Mouse (Mus musculus): ENCODE data around the gene Spns2. TPM values are rescaled to one million over a fixed set of nuclear protein-coding genes. Genes with fewer than 3 reads are reported as not detected.
A peak's percentile ranks its signal among the peaks of the same experiment; 100 is the strongest.

Gene Spns2
- polyA plus RNA-seq (2014; fragmentation: Nextera tagmentation; extraction: Ambion mirVana): 2.0 and 2.4 TPM in 2 replicates

GRCm38 (mm10) chr11:72489881-72490301 lies at the start of gene Spns2:
Gene Spns2 (minus strand): TSS chr11:72489904.
- H3K4me3 ChIP-seq (ENCODE audit: low read length): peak within 1 kb of the TSS; percentile 55
- peaks cover 23% of the 10 kb centered on the region for H3K27me3 ChIP-seq (ENCODE audit: control insufficient read depth, insufficient read depth, low read length)
- no peaks in the 10 kb centered on the region for H3K9me3 ChIP-seq (ENCODE audit: control insufficient read depth, low read length)
- no peaks in the 10 kb centered on the region for H3K36me3 ChIP-seq (ENCODE audit: control insufficient read depth, insufficient read depth, low read length)
- peak; percentile 95 for ATAC-seq (ENCODE audit: low FRiP score, low TSS enrichment)
- no peak within 1 kb of the TSS for H3K27ac ChIP-seq (ENCODE audit: low read depth, low read length)
- peaks cover 10% of the 10 kb centered on the region for H3K4me1 ChIP-seq (ENCODE audit: control insufficient read depth, insufficient read depth, low read length)
- peak within 1 kb of the TSS; percentile 52 for H3K9ac ChIP-seq (ENCODE audit: low read depth, low read length)
- H3K4me2 ChIP-seq (replicated peaks; ENCODE audit: low read depth, low read length): peak within 1 kb of the TSS; percentile 99
- under 1% methylated on average over 40 of the region's 42 CpGs for WGBS

DNA sequence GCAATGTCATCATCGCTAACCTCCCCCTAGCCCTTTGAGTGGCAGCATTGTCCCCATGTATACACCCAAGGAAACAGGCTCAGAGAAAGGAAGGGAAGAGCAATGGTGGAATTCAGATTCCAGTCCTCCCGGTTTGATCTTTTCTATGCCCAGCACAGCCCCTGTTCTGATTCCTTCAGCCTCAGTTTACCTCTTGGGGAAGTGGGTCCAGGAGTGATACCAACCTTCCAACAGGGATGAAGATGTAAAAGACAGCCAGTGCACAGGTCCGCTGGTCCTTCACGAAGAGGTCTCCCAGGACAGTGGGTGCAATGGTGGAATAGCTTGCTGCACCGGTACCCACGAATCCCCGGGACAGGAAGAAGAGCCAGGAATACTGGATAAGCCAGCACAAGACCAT lies 49.1 kb upstream of the Spns2 start:
- no peaks in the 10 kb centered on the region for H3K4me1 ChIP-seq (ENCODE audit: control insufficient read depth, insufficient read depth, low read length)
- no peak overlapping the region for H3K9ac ChIP-seq (ENCODE audit: low read depth, low read length)
- no peak overlapping the region for H3K4me2 ChIP-seq (replicated peaks; ENCODE audit: low read depth, low read length)
- no peak overlapping the region for H3K27ac ChIP-seq (ENCODE audit: low read depth, low read length)
- no peak for ATAC-seq (ENCODE audit: low FRiP score, low TSS enrichment)
- 92% methylated on average over 7 of the region's 7 CpGs for WGBS
- H3K4me3 ChIP-seq (ENCODE audit: low read length): no peak overlapping the region
- no peaks in the 10 kb centered on the region for H3K27me3 ChIP-seq (ENCODE audit: control insufficient read depth, insufficient read depth, low read length)
- no peaks in the 10 kb centered on the region for H3K9me3 ChIP-seq (ENCODE audit: control insufficient read depth, low read length)
- H3K36me3 ChIP-seq (ENCODE audit: control insufficient read depth, insufficient read depth, low read length): no peaks in the 10 kb centered on the region

DNA sequence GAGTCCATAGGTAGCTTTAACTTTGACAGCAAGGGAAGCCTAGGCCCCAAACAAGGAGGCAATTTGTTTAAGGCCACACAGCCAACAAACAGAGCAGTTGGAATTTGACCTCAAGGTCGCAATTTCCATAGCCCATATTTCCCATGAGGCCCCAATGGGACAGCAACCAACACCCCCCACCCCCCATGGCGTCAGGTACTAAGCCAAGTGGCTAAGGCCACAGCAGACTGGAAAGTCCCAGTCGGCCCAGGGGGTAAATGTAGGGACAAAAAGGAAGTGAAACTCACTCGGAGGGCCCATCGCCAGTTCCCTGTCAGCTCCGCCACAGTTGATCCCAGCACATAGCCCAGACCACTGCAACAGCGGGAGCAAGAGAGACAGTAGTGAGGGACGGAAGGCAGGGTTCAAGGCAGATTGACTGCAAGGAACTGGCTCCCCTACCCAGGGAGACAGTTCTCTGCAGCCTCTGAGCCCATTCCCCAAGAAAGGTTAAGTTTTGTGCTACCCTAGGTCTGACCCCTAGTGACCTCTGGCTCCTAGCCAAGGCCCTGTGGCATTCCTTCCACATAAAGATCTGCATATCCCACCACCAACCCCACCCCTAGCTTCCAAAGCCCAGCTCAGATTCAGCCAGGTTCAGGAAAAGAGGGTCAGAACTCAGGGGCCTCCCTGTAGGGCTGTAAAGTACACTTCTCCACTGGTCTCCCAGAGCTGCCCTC lies 48.5 kb upstream of the Spns2 start:
- no peak for ATAC-seq (ENCODE audit: low FRiP score, low TSS enrichment)
- Histone ChIP-seq H3K9ac (ENCODE audit: low read depth, low read length) (no peak overlapping the region), H3K27ac (ENCODE audit: low read depth, low read length) (no peak overlapping the region), H3K4me1 (ENCODE audit: control insufficient read depth, insufficient read depth, low read length) (no peaks in the 10 kb centered on the region), H3K4me3 (ENCODE audit: low read length) (no peak overlapping the region), H3K36me3 (ENCODE audit: control insufficient read depth, insufficient read depth, low read length) (no peaks in the 10 kb centered on the region), H3K4me2 (replicated peaks; ENCODE audit: low read depth, low read length) (no peak overlapping the region), H3K9me3 (ENCODE audit: control insufficient read depth, low read length) (no peaks in the 10 kb centered on the region), H3K27me3 (ENCODE audit: control insufficient read depth, insufficient read depth, low read length) (no peaks in the 10 kb centered on the region)
- 70% methylated on average over 8 of the region's 8 CpGs for WGBS

- no peak for ATAC-seq (ENCODE audit: low FRiP score, low TSS enrichment)
- Histone ChIP-seq H3K27me3 (ENCODE audit: control insufficient read depth, insufficient read depth, low read length) (no peaks in the 10 kb centered on the region), H3K4me3 (ENCODE audit: low read length) (no peak overlapping the region), H3K36me3 (ENCODE audit: control insufficient read depth, insufficient read depth, low read length) (no peaks in the 10 kb centered on the region), H3K4me2 (replicated peaks; ENCODE audit: low read depth, low read length) (no peak overlapping the region), H3K9ac (ENCODE audit: low read depth, low read length) (no peak overlapping the region), H3K27ac (ENCODE audit: low read depth, low read length) (no peak overlapping the region), H3K9me3 (ENCODE audit: control insufficient read depth, low read length) (no peaks in the 10 kb centered on the region), H3K4me1 (ENCODE audit: control insufficient read depth, insufficient read depth, low read length) (no peaks in the 10 kb centered on the region)
- WGBS: 91% methylated on average over 2 of the region's 2 CpGs
Observed at GRCm38 (mm10) chr11:72537503-72537902, 47.8 kb upstream of the Spns2 start.

DNA sequence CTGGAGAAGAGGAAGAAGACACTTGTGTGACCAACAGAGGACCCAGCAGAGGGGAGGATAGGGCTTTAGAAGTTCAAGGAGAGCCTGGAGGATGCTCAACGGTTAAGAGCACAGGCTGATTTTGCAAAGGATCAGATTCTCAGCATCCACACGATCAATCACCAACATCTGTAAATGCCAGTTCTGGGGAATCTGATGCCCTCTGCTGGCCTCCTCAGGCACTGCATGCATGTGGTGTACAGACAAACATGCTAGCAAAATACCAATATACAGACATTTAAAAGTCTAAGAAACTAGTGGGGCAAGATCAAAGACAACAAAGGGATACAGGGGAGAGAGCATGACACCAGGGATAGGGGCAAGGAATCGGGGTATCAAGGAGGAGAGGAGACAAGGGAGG lies 45.8 kb upstream of the Spns2 start:
- no peaks in the 10 kb centered on the region for H3K36me3 ChIP-seq (ENCODE audit: control insufficient read depth, insufficient read depth, low read length)
- ATAC-seq (ENCODE audit: low FRiP score, low TSS enrichment): no peak
- H3K27ac ChIP-seq (ENCODE audit: low read depth, low read length): no peak overlapping the region
- H3K4me2 ChIP-seq (replicated peaks; ENCODE audit: low read depth, low read length): no peak overlapping the region
- WGBS: 83% methylated on average over 3 of the region's 3 CpGs
- H3K27me3 ChIP-seq (ENCODE audit: control insufficient read depth, insufficient read depth, low read length): no peaks in the 10 kb centered on the region
- no peak overlapping the region for H3K9ac ChIP-seq (ENCODE audit: low read depth, low read length)
- H3K4me1 ChIP-seq (ENCODE audit: control insufficient read depth, insufficient read depth, low read length): no peaks in the 10 kb centered on the region
- H3K9me3 ChIP-seq (ENCODE audit: control insufficient read depth, low read length): no peaks in the 10 kb centered on the region
- H3K4me3 ChIP-seq (ENCODE audit: low read length): no peak overlapping the region

DNA sequence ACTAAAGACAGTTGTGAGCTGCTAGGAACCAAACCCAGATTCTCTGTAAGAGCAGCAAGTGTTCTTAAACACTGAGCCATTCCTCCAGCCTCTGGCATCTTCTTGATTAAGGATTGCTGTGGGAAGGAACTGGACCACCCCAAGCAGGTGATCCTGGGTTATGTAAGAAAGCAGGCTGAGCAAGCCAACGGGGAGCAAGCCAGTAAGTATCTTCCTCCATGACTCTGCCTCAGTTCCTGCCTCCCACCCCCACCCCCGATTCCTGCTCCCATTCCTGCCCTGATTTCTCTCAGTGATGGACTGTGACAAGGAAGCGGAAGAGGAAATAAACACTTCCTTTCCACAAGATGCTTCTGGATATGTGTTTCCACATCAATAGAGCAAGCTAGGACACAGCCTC lies 43.2 kb upstream of the Spns2 start:
- ATAC-seq (ENCODE audit: low FRiP score, low TSS enrichment): no peak

GRCm38 (mm10) chr11:72531632-72532031 lies 41.9 kb upstream of the Spns2 start:
- Histone ChIP-seq H3K9ac (ENCODE audit: low read depth, low read length) (no peak overlapping the region), H3K4me3 (ENCODE audit: low read length) (no peak overlapping the region), H3K4me2 (replicated peaks; ENCODE audit: low read depth, low read length) (no peak overlapping the region), H3K27me3 (ENCODE audit: control insufficient read depth, insufficient read depth, low read length) (no peaks in the 10 kb centered on the region), H3K27ac (ENCODE audit: low read depth, low read length) (no peak overlapping the region), H3K4me1 (ENCODE audit: control insufficient read depth, insufficient read depth, low read length) (no peaks in the 10 kb centered on the region), H3K36me3 (ENCODE audit: control insufficient read depth, insufficient read depth, low read length) (no peaks in the 10 kb centered on the region), H3K9me3 (ENCODE audit: control insufficient read depth, low read length) (no peaks in the 10 kb centered on the region)
- ATAC-seq (ENCODE audit: low FRiP score, low TSS enrichment): no peak
- 69% methylated on average over 1 of the region's 1 CpGs for WGBS

More for the DNA sequence above, 43.2 kb upstream of the Spns2 start:
- WGBS: 65% methylated on average over 3 of the region's 3 CpGs
- H3K9me3 ChIP-seq (ENCODE audit: control insufficient read depth, low read length): no peaks in the 10 kb centered on the region
- no peaks in the 10 kb centered on the region for H3K36me3 ChIP-seq (ENCODE audit: control insufficient read depth, insufficient read depth, low read length)
- no peak overlapping the region for H3K4me2 ChIP-seq (replicated peaks; ENCODE audit: low read depth, low read length)
- H3K9ac ChIP-seq (ENCODE audit: low read depth, low read length): no peak overlapping the region
- H3K27me3 ChIP-seq (ENCODE audit: control insufficient read depth, insufficient read depth, low read length): no peaks in the 10 kb centered on the region
- H3K4me1 ChIP-seq (ENCODE audit: control insufficient read depth, insufficient read depth, low read length): no peaks in the 10 kb centered on the region
- no peak overlapping the region for H3K27ac ChIP-seq (ENCODE audit: low read depth, low read length)
- no peak overlapping the region for H3K4me3 ChIP-seq (ENCODE audit: low read length)

DNA sequence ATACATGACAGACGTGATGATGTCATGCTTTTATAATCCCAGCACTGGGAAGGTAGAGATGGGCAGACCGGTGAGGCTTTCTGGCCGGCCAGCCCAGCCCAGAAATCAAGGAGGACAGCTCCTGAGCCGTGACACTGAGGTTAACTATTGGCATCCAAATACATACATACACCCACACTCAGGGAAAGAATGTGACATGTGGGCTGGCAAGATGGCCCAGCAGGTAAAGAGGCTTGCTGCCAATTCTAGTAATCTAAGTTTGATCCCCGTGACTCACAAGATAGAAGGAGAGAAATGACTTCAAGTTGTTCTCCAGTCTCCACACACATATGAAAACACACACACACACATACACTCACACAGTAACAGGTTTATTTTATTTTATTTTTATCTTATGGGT lies 41.4 kb upstream of the Spns2 start:
- ATAC-seq (ENCODE audit: low FRiP score, low TSS enrichment): no peak
- no peak overlapping the region for H3K4me2 ChIP-seq (replicated peaks; ENCODE audit: low read depth, low read length)
- H3K4me1 ChIP-seq (ENCODE audit: control insufficient read depth, insufficient read depth, low read length): no peaks in the 10 kb centered on the region
- H3K4me3 ChIP-seq (ENCODE audit: low read length): no peak overlapping the region
- H3K27ac ChIP-seq (ENCODE audit: low read depth, low read length): no peak overlapping the region
- H3K36me3 ChIP-seq (ENCODE audit: control insufficient read depth, insufficient read depth, low read length): no peaks in the 10 kb centered on the region
- H3K27me3 ChIP-seq (ENCODE audit: control insufficient read depth, insufficient read depth, low read length): no peaks in the 10 kb centered on the region
- 81% methylated on average over 5 of the region's 5 CpGs for WGBS
- no peak overlapping the region for H3K9ac ChIP-seq (ENCODE audit: low read depth, low read length)
- no peaks in the 10 kb centered on the region for H3K9me3 ChIP-seq (ENCODE audit: control insufficient read depth, low read length)

GRCm38 (mm10) chr11:72526190-72526589 lies 36.5 kb upstream of the Spns2 start:
- H3K4me3 ChIP-seq (ENCODE audit: low read length): no peak overlapping the region
- no peaks in the 10 kb centered on the region for H3K27me3 ChIP-seq (ENCODE audit: control insufficient read depth, insufficient read depth, low read length)
- H3K27ac ChIP-seq (ENCODE audit: low read depth, low read length): no peak overlapping the region
- H3K9ac ChIP-seq (ENCODE audit: low read depth, low read length): no peak overlapping the region
- no peaks in the 10 kb centered on the region for H3K36me3 ChIP-seq (ENCODE audit: control insufficient read depth, insufficient read depth, low read length)
- H3K9me3 ChIP-seq (ENCODE audit: control insufficient read depth, low read length): no peaks in the 10 kb centered on the region
- WGBS: 88% methylated on average over 4 of the region's 4 CpGs
- ATAC-seq (ENCODE audit: low FRiP score, low TSS enrichment): no peak
- no peak overlapping the region for H3K4me2 ChIP-seq (replicated peaks; ENCODE audit: low read depth, low read length)
- H3K4me1 ChIP-seq (ENCODE audit: control insufficient read depth, insufficient read depth, low read length): no peaks in the 10 kb centered on the region
